Mouse (Mus musculus): ENCODE data around the gene Spns1. TPM values are rescaled to one million over a fixed set of nuclear protein-coding genes. Genes with fewer than 3 reads are reported as not detected.

Spns1 gene
- total and polyA plus RNA-seq, 3 experiments: 36.4 to 61.7 (median 42.6) TPM

DNA sequence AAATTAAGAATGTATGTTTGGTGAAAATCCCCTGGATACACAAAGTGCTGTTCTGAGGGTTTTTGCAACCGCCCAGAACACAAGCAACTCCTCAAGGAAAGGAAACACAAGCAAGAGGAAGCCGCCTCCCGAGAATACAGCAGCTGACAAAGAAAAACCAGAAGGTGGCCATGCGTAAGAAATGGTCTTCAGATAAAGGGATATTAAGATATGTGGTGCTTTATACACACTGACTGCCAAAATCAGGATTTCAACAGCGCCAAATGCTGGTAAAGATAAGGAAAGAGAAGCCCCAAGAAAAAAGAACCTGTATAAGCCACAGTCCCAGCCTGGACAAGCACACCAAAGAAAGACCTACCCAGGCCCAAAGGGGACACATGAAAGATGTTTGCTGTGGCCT is 6.3 kb upstream of the Spns1 start:
- Histone ChIP-seq H3K9me3 (replicated peaks; ENCODE audit: low read length) (no peaks in the 10 kb centered on the region), H3K27ac (ENCODE audit: insufficient read depth, low read depth) (no peak overlapping the region), H3K4me1 (ENCODE audit: control insufficient read depth in 1 of 2, insufficient read depth in 2 of 2) (peaks cover 0 to under 1% of the 10 kb centered on the region in 2 experiments; a peak in 1 of 4 replicates), H3K36me3 (replicated peaks in 1 of 2; ENCODE audit: control insufficient read depth in 1 of 2, insufficient read depth in 1 of 2, low read length in 1 of 2) (peaks cover 24 to 50% of the 10 kb centered on the region in 2 experiments), H3K4me2 (ENCODE audit: insufficient read depth, low read depth, poor library complexity, severe bottlenecking) (no peak overlapping the region), H3K4me3 (replicated peaks in 1 of 3; ENCODE audit: low read depth in 2 of 3, low read length in 2 of 3, poor library complexity in 1 of 3) (no peak overlapping the region), H3K9ac (ENCODE audit: insufficient read depth, low read depth) (no peak overlapping the region), H3K27me3 (replicated peaks) (no peaks in the 10 kb centered on the region), H3K79me2 (replicated peaks; ENCODE audit: control insufficient read depth, extremely low read depth, insufficient read depth, poor library complexity, severe bottlenecking) (no peaks in the 10 kb centered on the region)
- dilution Hi-C loops (cut with MboI; ENCODE audit: extremely low pct_ligation_motif_present, extremely low pct_unique_long_range_greater_than_20kb, low sequenced_read_pairs): no loop called here
- TF ChIP-seq MXI1 (IDR thresholded peaks at IDR 0.05; ENCODE audit: low read depth, low read length): no peak
- no peak for TF ChIP-seq UBTF (IDR thresholded peaks at IDR 0.05; ENCODE audit: low read depth, low read length)
- no peak for TF ChIP-seq NRF1 (IDR thresholded peaks at IDR 0.05; ENCODE audit: low read depth, low read length)
- TF ChIP-seq CTCF (conservative IDR thresholded peaks at IDR 0.05 in 1 of 2, IDR thresholded peaks at IDR 0.05 in 1 of 2; ENCODE audit: low read depth in 2 of 2, low read length in 2 of 2): no peak
- TF ChIP-seq JUND (conservative IDR thresholded peaks at IDR 0.05; ENCODE audit: low read depth, low read length): no peak
- TF ChIP-seq TBP (conservative IDR thresholded peaks at IDR 0.05; ENCODE audit: low read depth, low read length): no peak
- TF ChIP-seq ZC3H11A (IDR thresholded peaks at IDR 0.05; ENCODE audit: low read depth, low read length): no peak
- no peak for TF ChIP-seq CHD2 (IDR thresholded peaks at IDR 0.05; ENCODE audit: low read length)
- TF ChIP-seq RAD21 (IDR thresholded peaks at IDR 0.05; ENCODE audit: low read depth, low read length): no peak
- no peak for TF ChIP-seq MAFK (IDR thresholded peaks at IDR 0.05; ENCODE audit: insufficient replicate concordance, low read length)
- no peak for TF ChIP-seq JUN (IDR thresholded peaks at IDR 0.05; ENCODE audit: insufficient read depth, low read depth, low read length)
- TF ChIP-seq MYC (IDR thresholded peaks at IDR 0.05; ENCODE audit: low read depth, low read length): no peak
- TF ChIP-seq SMC3 (IDR thresholded peaks at IDR 0.05; ENCODE audit: low read depth, low read length): no peak
- TF ChIP-seq PAX5 (IDR thresholded peaks at IDR 0.05; ENCODE audit: low read length): no peak
- in situ Hi-C loops (cut with MboI; ENCODE audit: low pct_ligation_motif_present, low pct_unique_long_range_greater_than_20kb, low sequenced_read_pairs): no loop called here
- DNase-seq (ENCODE audit: extremely low read depth): no peak

DNA sequence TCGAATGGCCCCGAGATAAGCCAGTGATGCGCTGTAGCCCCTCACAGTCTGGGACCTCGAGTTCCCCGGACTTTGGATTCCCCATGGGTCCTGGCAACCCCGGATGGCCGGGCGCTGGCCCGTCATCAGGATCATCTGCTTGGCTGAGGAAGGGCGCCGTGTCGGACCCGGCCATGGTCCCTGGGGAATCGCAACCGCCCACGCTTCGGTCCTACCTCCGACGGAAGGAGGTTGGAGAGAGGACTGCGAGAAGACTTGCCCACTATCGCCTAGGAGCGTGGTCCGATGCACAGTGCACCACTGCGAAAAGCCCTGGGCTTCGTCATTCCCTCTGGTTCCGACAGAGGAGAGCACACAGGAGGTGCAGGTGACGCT is 360 bp downstream of the Spns1 start:
- Histone ChIP-seq H3K79me2 (replicated peaks; ENCODE audit: control insufficient read depth, extremely low read depth, insufficient read depth, poor library complexity, severe bottlenecking) (peaks cover 8% of the 10 kb centered on the region; the same call in 1 of the 2 replicates), H3K9me3 (replicated peaks; ENCODE audit: low read length) (no peaks in the 10 kb centered on the region), H3K27me3 (replicated peaks) (no peaks in the 10 kb centered on the region), H3K9ac (ENCODE audit: insufficient read depth, low read depth) (peak overlapping the region; percentile 84), H3K4me1 (ENCODE audit: control insufficient read depth in 1 of 2, insufficient read depth in 2 of 2) (peaks cover 14 to 32% of the 10 kb centered on the region in 2 experiments), H3K4me2 (ENCODE audit: insufficient read depth, low read depth, poor library complexity, severe bottlenecking) (peak overlapping the region; percentile 94), H3K36me3 (replicated peaks in 1 of 2; ENCODE audit: control insufficient read depth in 1 of 2, insufficient read depth in 1 of 2, low read length in 1 of 2) (peaks cover 31 to 35% of the 10 kb centered on the region in 2 experiments), H3K4me3 (replicated peaks in 1 of 3; ENCODE audit: low read depth in 2 of 3, low read length in 2 of 3, poor library complexity in 1 of 3) (peak overlapping the region; percentile 93 to 100 (median 98)), H3K27ac (ENCODE audit: insufficient read depth, low read depth) (peak overlapping the region; percentile 39; the same call in 1 of the 2 replicates)
- dilution Hi-C loops (cut with MboI; ENCODE audit: extremely low pct_ligation_motif_present, extremely low pct_unique_long_range_greater_than_20kb, low sequenced_read_pairs): no loop called here
- no peak for DNase-seq (ENCODE audit: extremely low read depth)
- no peak for TF ChIP-seq CHD2 (IDR thresholded peaks at IDR 0.05; ENCODE audit: low read length)
- no peak for TF ChIP-seq ZNF384 (IDR thresholded peaks at IDR 0.05; ENCODE audit: low read depth, low read length)
- TF ChIP-seq ZC3H11A (IDR thresholded peaks at IDR 0.05; ENCODE audit: low read depth, low read length): no peak
- 0 out of 2 replicates have a peak, but pooled peaks have one; percentile 41 for TF ChIP-seq CHD1 (IDR thresholded peaks at IDR 0.05; ENCODE audit: low read depth, low read length)
- in situ Hi-C loops (cut with MboI; ENCODE audit: low pct_ligation_motif_present, low pct_unique_long_range_greater_than_20kb, low sequenced_read_pairs): no loop called here
